Mouse (Mus musculus) liver, embryonic 14.5 days (tissue): Measurements from ENCODE around the gene Slc9b1. TPM values are rescaled to one million over a fixed set of nuclear protein-coding genes. Genes with fewer than 3 reads are reported as not detected.

ENCODE experiments used
- ATAC-seq: fragments of 200-750 bp; cut with Nextera tagmentation; 2 replicates; pipeline ENCODE4 v1.8.0; 2017; ENCODE audit warnings: moderate number of reproducible peaks, mild to moderate bottlenecking, moderate library complexity; ENCODE audit not compliant: insufficient read depth
- DNase-seq, 3 experiments: peaks; one replicate each; pipeline ENCODE4 v3.0.0-alpha.2; 2012 to 2013; ENCODE audit warnings: low read depth in 3 of 3, low spot score in 3 of 3
- H3K27ac ChIP-seq: fragments of 300-500 bp; sonication (generic); 2 replicates; pipeline ENCODE4 v1.5.1; 2014; ENCODE audit warnings: moderate library complexity, mild to moderate bottlenecking, control low read depth, inconsistent platforms
- H3K27me3 ChIP-seq: fragments of 300-500 bp; sonication (generic); 2 replicates; pipeline ENCODE4 v1.6.1; 2014; ENCODE audit warnings: mild to moderate bottlenecking, low read length, moderate library complexity; ENCODE audit not compliant: control insufficient read depth, insufficient read depth
- H3K36me3 ChIP-seq: fragments of 300-500 bp; sonication (generic); replicated peaks from 2 replicates; pipeline ENCODE4 v1.6.1; 2014; ENCODE audit warnings: low read depth; ENCODE audit not compliant: control insufficient read depth, insufficient read depth
- H3K4me1 ChIP-seq, 2 experiments: fragments of 200-500 bp in 1 of 2; fragments of 300-500 bp in 1 of 2; sonication (generic) in 1 of 2; replicated peaks; 2 replicates each; pipeline ENCODE4 v1.6.1; 2012 to 2014; ENCODE audit warnings: antibody characterized with exemption in 1 of 2, inconsistent platforms in 1 of 2, low read length in 1 of 2; ENCODE audit not compliant: control insufficient read depth in 2 of 2, insufficient read depth in 2 of 2
- H3K4me2 ChIP-seq: fragments of 300-500 bp; sonication (generic); 2 replicates; pipeline ENCODE4 v1.6.1; 2014; ENCODE audit warnings: low read depth, mild to moderate bottlenecking, control low read depth, moderate library complexity
- H3K4me3 ChIP-seq, 2 experiments: fragments of 200-500 bp in 1 of 2; fragments of 300-500 bp in 1 of 2; sonication (generic) in 1 of 2; 2 replicates each; pipeline ENCODE4 v1.5.1; 2012 to 2014; ENCODE audit warnings: low read depth in 2 of 2, low read length in 2 of 2, mild to moderate bottlenecking in 2 of 2, control low read depth in 1 of 2, inconsistent platforms in 1 of 2, moderate library complexity in 1 of 2; ENCODE audit not compliant: insufficient read depth in 1 of 2
- H3K9ac ChIP-seq: fragments of 300-500 bp; sonication (generic); replicated peaks from 2 replicates; pipeline ENCODE4 v1.6.1; 2014; ENCODE audit warnings: mild to moderate bottlenecking, control low read depth, moderate library complexity
- H3K9me3 ChIP-seq: fragments of 300-500 bp; sonication (generic); 2 replicates; pipeline ENCODE4 v1.6.1; 2016; ENCODE audit warnings: low read length, mixed read lengths; ENCODE audit not compliant: control insufficient read depth
- CTCF ChIP-seq: IDR thresholded peaks from 2 replicates; pipeline ENCODE4 v1.5.1; 2016; ENCODE audit warnings: antibody characterized with exemption, low read depth, control low read depth
- EP300 ChIP-seq: IDR thresholded peaks from 2 replicates; pipeline ENCODE4 v1.6.1; 2016; ENCODE audit warnings: antibody characterized with exemption, low read depth
- WGBS: fragments of 180-500 bp; shearing (Covaris S2); extraction: QIAGEN DNeasy Blood & Tissue Kit; methylation state at CpG from one replicate; pipeline ENCODE4 v1.1.7; 2014; ENCODE audit not compliant: insufficient replicate concordance; 5-methylcytosine and 5-hydroxymethylcytosine counted together
- polyA plus RNA-seq, 2 experiments: library from polyadenylated mRNA; depleted of rRNA in 1 of 2; stranded (reverse) in 1 of 2; unstranded in 1 of 2; fragments of >200 nt; fragmentation: Nextera tagmentation in 1 of 2; extraction: Ambion mirVana in 1 of 2; gene quantifications; 2 replicates each; pipeline versions ENCODE4 v1.2.1 to v1.2.3; 2012 to 2014

Slc9b1 gene
- polyA plus RNA-seq, 2 experiments = 0.03 TPM; not detected in 1

DNA sequence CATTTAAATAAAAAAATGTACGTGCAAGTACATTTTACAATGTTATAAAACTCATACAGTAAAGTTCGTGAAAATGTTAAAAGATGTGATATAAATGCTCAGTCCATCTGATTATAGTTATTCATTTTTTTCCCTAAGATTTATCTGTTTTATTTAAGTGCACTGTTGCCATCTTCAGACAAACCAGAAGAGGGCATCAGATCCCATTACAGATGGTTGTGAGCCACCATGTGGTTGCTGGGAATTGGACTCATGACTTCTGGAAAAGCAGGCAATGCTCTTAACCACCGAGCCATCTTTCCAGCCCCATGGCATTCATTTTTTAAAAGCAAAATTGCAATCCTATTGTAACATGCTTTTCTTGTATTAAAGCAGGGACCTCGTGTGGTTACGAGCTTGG is 61.4 kb downstream of the Slc9b1 start:
- 84% methylated on average over 5 of the region's 5 CpGs for WGBS
- TF ChIP-seq EP300 (no peak), CTCF (peak; percentile 29; the same call in 1 of the 2 replicates)
- Histone ChIP-seq H3K4me3 (no peak overlapping the region), H3K9ac (no peak overlapping the region), H3K27ac (no peak overlapping the region), H3K4me2 (no peak overlapping the region), H3K36me3 (peaks cover 6% of the 10 kb centered on the region), H3K9me3 (no peaks in the 10 kb centered on the region), H3K27me3 (no peaks in the 10 kb centered on the region), H3K4me1 (no peaks in the 10 kb centered on the region)
- no peak for DNase-seq
- no peak for ATAC-seq

DNA sequence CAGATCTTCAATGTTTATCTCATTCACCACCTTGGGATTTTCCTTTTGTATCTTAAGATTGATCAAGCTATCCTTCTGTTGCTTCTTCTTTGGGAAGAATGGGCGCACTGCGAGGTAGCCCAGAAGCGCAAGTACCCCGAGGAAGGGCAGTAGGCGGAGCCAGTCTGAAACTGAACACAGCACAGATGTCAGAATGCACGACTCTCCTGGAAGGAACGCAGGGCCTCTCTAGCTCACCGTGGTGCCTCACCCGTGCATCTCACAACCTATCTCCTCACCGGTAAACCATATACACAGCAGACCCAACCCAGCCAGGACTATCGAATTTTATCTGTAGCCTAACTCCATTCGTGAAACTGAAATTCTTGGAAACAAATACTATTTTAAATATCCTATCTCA is 63.2 kb downstream of the Slc9b1 start:
- no peak for TF ChIP-seq EP300
- no peak for TF ChIP-seq CTCF

GRCm38 (mm10) chr3:135411824-135412223 is 64.0 kb downstream of the Slc9b1 start:
- Histone ChIP-seq H3K4me2 (no peak overlapping the region), H3K9ac (no peak overlapping the region), H3K4me3 (no peak overlapping the region), H3K27ac (no peak overlapping the region), H3K27me3 (no peaks in the 10 kb centered on the region), H3K9me3 (no peaks in the 10 kb centered on the region), H3K36me3 (peaks cover 4% of the 10 kb centered on the region), H3K4me1 (no peaks in the 10 kb centered on the region)
- ATAC-seq (no peak), DNase-seq (no peak)
- WGBS = 81% methylated on average over 9 of the region's 9 CpGs
- TF ChIP-seq CTCF (no peak), EP300 (no peak)

More for the DNA sequence above, 63.2 kb downstream of the Slc9b1 start:
- no peak overlapping the region for H3K9ac ChIP-seq
- no peak for DNase-seq
- H3K27me3 ChIP-seq = no peaks in the 10 kb centered on the region
- 81% methylated on average over 12 of the region's 12 CpGs for WGBS
- H3K4me1 ChIP-seq = no peaks in the 10 kb centered on the region
- H3K27ac ChIP-seq = no peak overlapping the region
- ATAC-seq = no peak
- H3K4me3 ChIP-seq = no peak overlapping the region
- H3K9me3 ChIP-seq = no peaks in the 10 kb centered on the region
- no peak overlapping the region for H3K4me2 ChIP-seq
- H3K36me3 ChIP-seq = peaks cover 6% of the 10 kb centered on the region

GRCm38 (mm10) chr3:135417245-135417644 is 69.4 kb downstream of the Slc9b1 start:
- 53% methylated on average over 3 of the region's 3 CpGs for WGBS
- Histone ChIP-seq H3K36me3 (no peaks in the 10 kb centered on the region), H3K4me3 (no peak overlapping the region), H3K9ac (no peak overlapping the region), H3K27ac (no peak overlapping the region), H3K9me3 (no peaks in the 10 kb centered on the region), H3K27me3 (no peaks in the 10 kb centered on the region), H3K4me2 (no peak overlapping the region), H3K4me1 (peaks cover 5 to 12% of the 10 kb centered on the region in 2 experiments; a peak in 3 of 4 replicates)
- no peak for ATAC-seq
- no peak for TF ChIP-seq EP300
- no peak for TF ChIP-seq CTCF
- no peak for DNase-seq

DNA sequence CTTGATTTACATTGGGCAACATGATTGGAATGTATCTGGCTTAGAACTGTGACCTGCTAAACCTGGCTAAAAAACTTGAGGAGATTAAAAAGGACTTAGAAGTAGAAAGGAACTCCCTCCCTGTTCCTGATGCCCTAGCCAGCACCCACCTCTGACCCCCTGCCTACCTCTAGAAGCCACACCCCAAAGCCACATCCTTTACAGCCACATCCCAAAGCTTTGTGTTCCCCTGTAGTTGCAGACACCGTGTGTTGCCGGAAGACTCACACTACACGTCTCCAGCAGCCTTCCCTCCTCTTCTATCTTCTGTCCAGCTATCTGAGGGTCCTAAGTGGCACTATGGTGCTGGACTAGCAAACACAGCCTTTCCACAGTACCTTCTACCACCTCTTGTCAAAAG is 70.0 kb downstream of the Slc9b1 start:
- WGBS = 26% methylated on average over 3 of the region's 3 CpGs
- H3K9ac ChIP-seq = no peak overlapping the region
- peaks cover 5 to 12% of the 10 kb centered on the region in 2 experiments; a peak in 3 of 4 replicates for H3K4me1 ChIP-seq
- no peak overlapping the region for H3K27ac ChIP-seq
- H3K4me2 ChIP-seq = no peak overlapping the region
- H3K9me3 ChIP-seq = no peaks in the 10 kb centered on the region
- ATAC-seq = no peak
- no peak overlapping the region for H3K4me3 ChIP-seq
- no peak for TF ChIP-seq CTCF
- TF ChIP-seq EP300 = no peak
- no peaks in the 10 kb centered on the region for H3K36me3 ChIP-seq
- H3K27me3 ChIP-seq = no peaks in the 10 kb centered on the region
- DNase-seq = no peak
